Mouse (Mus musculus) ES-E14 (cell line): ENCODE results near the gene Slc22a13. TPM values are rescaled to one million over a fixed set of nuclear protein-coding genes. Genes with fewer than 3 reads are reported as not detected.

ENCODE experiments used
- DNase-seq: peaks from one replicate; pipeline ENCODE4 v3.0.0-alpha.2; 2013; ENCODE audit warnings: low read depth, low spot score
- H3K27ac ChIP-seq: 2 replicates; pipeline ENCODE4 v1.5.1; 2012; ENCODE audit warnings: low read depth, mild to moderate bottlenecking, low read length, moderate library complexity, mixed read lengths; ENCODE audit not compliant: poor library complexity, insufficient read depth, severe bottlenecking
- H3K36me3 ChIP-seq: 2 replicates; pipeline ENCODE4 v1.6.1; 2012; ENCODE audit warnings: mild to moderate bottlenecking, low read length, moderate library complexity, mixed read lengths; ENCODE audit not compliant: control insufficient read depth, poor library complexity, insufficient read depth, severe bottlenecking
- H3K4me1 ChIP-seq, 2 experiments: fragments of 150-350 bp in 1 of 2; sonication (generic) in 1 of 2; 2 replicates each; pipeline ENCODE4 v1.6.1; 2012; ENCODE audit warnings: low read length in 2 of 2, mild to moderate bottlenecking in 1 of 2, mixed read lengths in 1 of 2; ENCODE audit not compliant: control insufficient read depth in 2 of 2, insufficient read depth in 2 of 2, poor library complexity in 1 of 2
- H3K4me3 ChIP-seq, 2 experiments: fragments of 150-350 bp in 1 of 2; sonication (generic) in 1 of 2; 2 replicates each; pipeline ENCODE4 v1.5.1; 2012; ENCODE audit warnings: low read length in 2 of 2, low read depth in 1 of 2, mild to moderate bottlenecking in 1 of 2, mixed read lengths in 1 of 2; ENCODE audit not compliant: insufficient read depth in 1 of 2, poor library complexity in 1 of 2, severe bottlenecking in 1 of 2
- H3K9ac ChIP-seq: 2 replicates; pipeline ENCODE4 v1.6.1; 2012; ENCODE audit warnings: low read depth, mild to moderate bottlenecking, low read length, mixed read lengths; ENCODE audit not compliant: poor library complexity, insufficient read depth, severe bottlenecking
- H3K9me3 ChIP-seq: fragments of 150-350 bp; sonication (generic); 2 replicates; pipeline ENCODE4 v1.6.1; 2012; ENCODE audit warnings: low read depth, mild to moderate bottlenecking, low read length; ENCODE audit not compliant: control insufficient read depth, insufficient read depth
- CHD2 ChIP-seq: IDR thresholded peaks from 2 replicates; pipeline ENCODE4 v1.6.1; 2014; ENCODE audit warnings: mild to moderate bottlenecking, low read depth, low read length, inconsistent platforms
- HCFC1 ChIP-seq: IDR thresholded peaks from 2 replicates; pipeline ENCODE4 v1.6.1; 2012; ENCODE audit warnings: low read length, inconsistent platforms, borderline replicate concordance; ENCODE audit not compliant: insufficient read depth
- MAFK ChIP-seq: IDR thresholded peaks from 2 replicates; pipeline ENCODE4 v1.6.1; 2014; ENCODE audit warnings: mild to moderate bottlenecking, low read depth, low read length, inconsistent platforms; ENCODE audit not compliant: insufficient read depth
- ZC3H11A ChIP-seq: IDR thresholded peaks from 2 replicates; pipeline ENCODE4 v1.6.1; 2012; ENCODE audit warnings: low read depth, mild to moderate bottlenecking, inconsistent platforms, low read length, borderline replicate concordance
- ZNF384 ChIP-seq: IDR thresholded peaks from 2 replicates; pipeline ENCODE4 v1.6.1; 2012; ENCODE audit warnings: low read depth, low read length, inconsistent platforms
- in situ Hi-C, 2 experiments: fragments of 600-800 bp; cut with MboI; formaldehyde crosslinking; loops; one replicate each; pipeline ENCODE4 v1.15.1; 2025; ENCODE audit warnings: low sequenced_read_pairs in 2 of 2, inconsistent platforms in 1 of 2; ENCODE audit not compliant: unreplicated experiment in 2 of 2
- total RNA-seq: library from RNA; depleted of rRNA; stranded (reverse); fragments of 300-350 nt; gene quantifications from 2 replicates; pipeline ENCODE4 v1.2.3, GENCODE M21; 2012

The Slc22a13 gene
- total RNA-seq, 1 experiment: 0.13 TPM

DNA sequence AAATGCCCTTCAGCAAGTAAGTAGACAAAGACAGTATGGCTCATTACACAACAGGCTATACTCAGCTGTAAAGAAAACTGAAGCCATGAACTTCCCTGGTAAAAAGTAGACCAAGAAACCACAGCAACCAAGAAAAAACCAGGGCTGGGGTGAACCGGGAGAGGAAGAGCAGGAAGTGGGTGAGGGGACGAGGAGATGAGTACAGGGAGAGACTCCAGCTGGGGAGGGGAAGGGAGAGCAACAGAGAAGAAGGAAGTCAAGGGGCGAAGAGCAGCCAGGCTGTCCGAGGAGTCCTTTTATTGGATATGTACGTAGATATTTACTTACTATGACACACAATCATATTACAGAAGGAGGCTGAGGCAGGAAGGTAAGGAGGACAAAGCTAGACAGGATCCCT lies 39.1 kb upstream of the Slc22a13 start:
- no peak overlapping the region for H3K27ac ChIP-seq
- no peak overlapping the region for H3K9ac ChIP-seq
- no peak for DNase-seq
- H3K9me3 ChIP-seq: no peaks in the 10 kb centered on the region
- peaks cover 27% of the 10 kb centered on the region for H3K36me3 ChIP-seq
- no peaks in the 10 kb centered on the region for H3K4me1 ChIP-seq
- no peak overlapping the region for H3K4me3 ChIP-seq
- TF ChIP-seq MAFK (no peak), ZC3H11A (no peak), CHD2 (no peak), HCFC1 (no peak), ZNF384 (no peak)
- in situ Hi-C loops: no loop called here

DNA sequence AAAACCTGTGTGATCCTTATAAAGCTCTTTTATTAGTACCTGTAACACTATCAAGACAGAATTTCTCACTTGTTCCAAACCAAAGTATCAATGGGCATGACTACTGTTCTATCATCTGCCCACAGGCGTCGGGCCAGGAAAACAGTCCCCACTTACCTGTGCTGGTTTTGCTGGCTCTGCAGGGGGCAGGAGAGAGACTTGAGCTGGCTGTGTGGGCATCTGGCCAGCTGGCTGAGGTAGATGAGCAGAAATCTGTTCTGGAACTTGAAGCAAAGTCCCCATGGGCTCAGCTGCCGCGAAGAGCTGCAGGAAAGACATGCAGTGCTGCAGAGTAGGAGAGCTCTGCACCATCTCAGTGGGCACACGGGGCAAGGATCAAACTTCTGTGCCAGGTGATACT lies 37.9 kb upstream of the Slc22a13 start:
- Histone ChIP-seq H3K4me3 (no peak overlapping the region), H3K9me3 (no peaks in the 10 kb centered on the region), H3K4me1 (no peaks in the 10 kb centered on the region), H3K9ac (no peak overlapping the region), H3K36me3 (peaks cover 33% of the 10 kb centered on the region), H3K27ac (no peak overlapping the region)
- in situ Hi-C loops: no loop called here
- no peak for DNase-seq
- TF ChIP-seq ZNF384: no peak
- no peak for TF ChIP-seq MAFK
- TF ChIP-seq ZC3H11A: no peak
- no peak for TF ChIP-seq CHD2

DNA sequence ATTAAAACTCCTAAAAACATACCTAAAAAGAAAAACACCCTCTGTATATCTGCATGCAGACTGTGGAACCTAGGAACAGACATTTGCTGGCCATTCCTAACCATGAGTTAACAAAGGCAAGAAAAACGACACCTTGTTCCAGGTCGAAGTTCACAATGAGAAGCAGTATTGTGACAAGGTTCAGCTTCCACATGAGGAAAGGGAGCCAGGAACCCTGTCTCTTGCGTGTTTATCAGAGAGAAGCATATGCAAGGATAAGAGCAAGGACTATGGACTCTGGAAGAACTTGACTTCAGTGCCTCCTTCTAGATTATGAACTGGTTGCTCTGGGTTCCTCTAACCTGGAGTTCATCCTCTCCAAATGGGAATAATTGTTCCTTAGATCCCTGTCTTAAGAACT lies 35.1 kb upstream of the Slc22a13 start:
- no peak for DNase-seq
- no peak overlapping the region for H3K27ac ChIP-seq
- peaks cover 36% of the 10 kb centered on the region for H3K36me3 ChIP-seq
- no peaks in the 10 kb centered on the region for H3K9me3 ChIP-seq
- H3K4me1 ChIP-seq: no peaks in the 10 kb centered on the region
- in situ Hi-C loops: no loop called here
- no peak for TF ChIP-seq ZC3H11A
- TF ChIP-seq ZNF384: no peak
- TF ChIP-seq HCFC1: no peak
- TF ChIP-seq MAFK: no peak
- TF ChIP-seq CHD2: no peak
- H3K4me3 ChIP-seq: no peak overlapping the region
- no peak overlapping the region for H3K9ac ChIP-seq

DNA sequence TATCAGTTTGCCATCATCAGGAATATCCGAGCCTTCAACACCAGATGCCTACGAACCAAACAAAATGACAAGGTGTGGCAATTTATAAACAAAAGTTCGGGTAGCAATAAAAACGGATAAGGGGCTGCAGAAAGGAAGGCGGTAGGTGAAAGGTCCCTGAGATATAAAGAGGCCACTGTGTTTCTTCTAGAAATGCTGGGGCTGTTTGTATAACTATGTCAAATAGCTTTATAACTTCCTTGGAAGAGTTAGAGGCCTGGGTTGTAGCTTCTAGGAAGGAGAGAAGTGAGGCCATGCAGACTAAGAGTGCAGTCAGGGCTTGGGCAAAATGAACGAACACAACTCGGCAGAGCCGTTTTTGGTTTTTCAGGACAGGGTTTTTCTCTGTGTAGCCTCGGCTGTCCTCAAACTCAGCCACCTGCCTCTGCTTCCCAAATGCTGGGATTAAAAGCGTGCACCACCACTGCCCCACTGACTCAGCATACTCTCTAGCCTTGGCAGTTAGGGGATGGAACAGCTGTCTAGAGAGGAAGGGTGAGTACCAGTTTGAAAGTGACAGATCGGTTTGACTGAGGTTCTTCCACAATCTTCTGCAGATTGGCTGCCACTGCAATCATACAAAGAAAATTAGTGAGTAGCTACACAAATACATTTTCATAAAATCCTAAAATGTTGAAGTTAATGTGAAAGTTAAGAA lies 32.4 kb upstream of the Slc22a13 start:
- Histone ChIP-seq H3K4me1 (no peaks in the 10 kb centered on the region), H3K36me3 (peaks cover 33% of the 10 kb centered on the region), H3K9ac (no peak overlapping the region), H3K4me3 (no peak overlapping the region), H3K9me3 (no peaks in the 10 kb centered on the region), H3K27ac (no peak overlapping the region)
- in situ Hi-C loops: no loop called here
- DNase-seq: no peak
- TF ChIP-seq ZC3H11A (no peak), HCFC1 (no peak), ZNF384 (no peak), CHD2 (no peak), MAFK (no peak)

DNA sequence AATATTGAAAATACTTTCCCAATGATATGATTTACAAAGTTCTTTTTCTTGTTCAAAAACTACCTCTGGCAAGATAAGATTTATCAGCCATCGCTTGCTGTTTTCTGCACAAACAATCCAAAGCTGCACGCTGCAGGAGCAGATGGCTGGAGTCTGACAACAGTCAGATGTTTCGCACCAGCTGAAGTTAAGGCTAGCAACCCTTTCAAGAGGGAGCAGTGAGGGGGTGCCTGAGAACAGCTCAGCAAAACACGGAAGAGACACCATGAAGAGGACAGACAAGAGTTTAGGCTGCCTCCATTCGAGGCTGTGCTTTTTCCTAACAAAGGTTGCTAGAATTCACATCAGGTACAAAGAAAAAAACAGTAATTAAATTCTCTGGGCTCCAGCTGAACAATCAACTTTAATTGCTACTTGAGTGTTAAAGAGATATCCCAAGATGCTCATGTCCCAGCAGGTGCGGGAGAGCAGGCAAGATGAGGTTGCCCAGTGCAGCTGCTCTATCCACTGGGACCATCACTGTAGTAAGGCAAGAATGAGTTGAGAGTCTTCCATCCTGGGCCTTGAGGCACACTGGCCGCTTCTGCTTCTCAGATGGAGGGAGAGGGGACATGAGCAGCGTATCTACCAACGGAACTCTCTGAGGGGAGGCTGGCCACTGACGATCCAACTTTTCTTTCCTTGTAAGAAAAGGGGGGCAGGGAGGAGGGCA lies 31.5 kb upstream of the Slc22a13 start:
- H3K4me3 ChIP-seq: no peak overlapping the region
- H3K9ac ChIP-seq: no peak overlapping the region
- no peak for DNase-seq
- no peaks in the 10 kb centered on the region for H3K9me3 ChIP-seq
- TF ChIP-seq ZC3H11A (no peak), CHD2 (no peak), MAFK (no peak), ZNF384 (no peak), HCFC1 (no peak)
- H3K36me3 ChIP-seq: peaks cover 33% of the 10 kb centered on the region
- in situ Hi-C loops: no loop called here
- H3K4me1 ChIP-seq: no peaks in the 10 kb centered on the region
- H3K27ac ChIP-seq: no peak overlapping the region
